In genomic region chr1:18106720-18107355, GRCm38 (mm10) we compare ENCODE assay signal across 11 mouse cellular contexts. TPM values are rescaled to one million over a fixed set of nuclear protein-coding genes. Genes with fewer than 3 reads are reported as not detected.
DNase-seq lines count a peak whose midpoint lies in the region; ATAC-seq and TF ChIP-seq lines count a peak whose summit lies in the region.
"Had no signal": no experiment of that assay in that cellular context is flagged by ENCODE, and none has a peak within 500 bp of the region (broad histone marks: within the 10 kb centered on the region; RNA-seq: fewer than 3 reads in every experiment).

No protein-coding gene starts in this region.

- WGBS in hindbrain, embryonic 11.5 days, result 41% methylated on average over 5 of the region's 5 CpGs
- 42% methylated on average over 5 of the region's 5 CpGs for WGBS in hindbrain, embryonic 10.5 days
- 35% methylated on average over 5 of the region's 5 CpGs for WGBS in heart, embryonic 10.5 days

- no peaks in the 10 kb centered on the region for H3K9me3 ChIP-seq in hindbrain, embryonic 11.5 days (ENCODE audit: control insufficient read depth, low read length)
- no peaks in the 10 kb centered on the region for H3K9me3 ChIP-seq in hindbrain, embryonic 10.5 days
- no peaks in the 10 kb centered on the region for H3K9me3 ChIP-seq in CH12.LX (replicated peaks; ENCODE audit: low read length)
- H3K9me3 ChIP-seq in heart, embryonic 10.5 days, result no peaks in the 10 kb centered on the region
- H3K9me3 ChIP-seq: stomach, embryonic 15.5 days had no signal

- no peak for TF ChIP-seq EP300 in CH12.LX (IDR thresholded peaks at IDR 0.05; ENCODE audit: low read length)

- no peaks in the 10 kb centered on the region for H3K4me1 ChIP-seq in hindbrain, embryonic 11.5 days (replicated peaks; ENCODE audit: control insufficient read depth, insufficient read depth, low read length)
- no peaks in the 10 kb centered on the region for H3K4me1 ChIP-seq in hindbrain, embryonic 10.5 days (replicated peaks)
- no peaks in the 10 kb centered on the region for H3K4me1 ChIP-seq in CH12.LX (ENCODE audit: control insufficient read depth in 1 of 2, insufficient read depth in 2 of 2)
- no peaks in the 10 kb centered on the region for H3K4me1 ChIP-seq in heart, embryonic 10.5 days
- H3K4me1 ChIP-seq: stomach, embryonic 15.5 days had no signal

- in situ Hi-C loops in CH12.LX (cut with MboI; ENCODE audit: low pct_ligation_motif_present, low pct_unique_long_range_greater_than_20kb, low sequenced_read_pairs), result loop anchor here (25.0 kb wide), 1 partner anchor 120 kb away; no protein-coding TSS in a partner anchor

- dilution Hi-C loops in CH12.LX (cut with MboI; ENCODE audit: extremely low pct_ligation_motif_present, extremely low pct_unique_long_range_greater_than_20kb, low sequenced_read_pairs), result no loop called here

- no peak overlapping the region for H3K4me2 ChIP-seq in hindbrain, embryonic 11.5 days (replicated peaks; ENCODE audit: low read depth, low read length)
- H3K4me2 ChIP-seq in CH12.LX (ENCODE audit: insufficient read depth, low read depth, poor library complexity, severe bottlenecking), result no peak overlapping the region
- H3K4me2 ChIP-seq: stomach, embryonic 15.5 days had no signal

- peak; percentile 51 for DNase-seq in hindbrain, embryonic 11.5 days (ENCODE audit: low spot score)
- DNase-seq in hindbrain, embryonic 10.5 days (ENCODE audit: low spot score), result no peak
- DNase-seq in CH12.LX (ENCODE audit: extremely low read depth), result peak; percentile 45
- DNase-seq in embryo, embryonic 10.5 days (ENCODE audit: low spot score), result peak; percentile 81
- DNase-seq in adrenal gland, adult 8-10 months, result no peak
- no peak for DNase-seq in testis, postnatal 10 days (ENCODE audit: low spot score)
- no peak for DNase-seq in heart, embryonic 10.5 days (ENCODE audit: low spot score)

- H3K27ac ChIP-seq in hindbrain, embryonic 11.5 days (ENCODE audit: low read depth, low read length), result no peak overlapping the region
- no peak overlapping the region for H3K27ac ChIP-seq in hindbrain, embryonic 10.5 days
- no peak overlapping the region for H3K27ac ChIP-seq in CH12.LX (ENCODE audit: insufficient read depth, low read depth)
- no peak overlapping the region for H3K27ac ChIP-seq in heart, embryonic 10.5 days
- H3K27ac ChIP-seq: macrophage; stomach, embryonic 15.5 days had no signal

- H3K36me3 ChIP-seq in hindbrain, embryonic 11.5 days (ENCODE audit: control insufficient read depth, insufficient read depth, low read length), result no peaks in the 10 kb centered on the region
- H3K36me3 ChIP-seq in hindbrain, embryonic 10.5 days, result no peaks in the 10 kb centered on the region
- no peaks in the 10 kb centered on the region for H3K36me3 ChIP-seq in CH12.LX (replicated peaks in 1 of 2; ENCODE audit: control insufficient read depth in 1 of 2, insufficient read depth in 1 of 2, low read length in 1 of 2)
- H3K36me3 ChIP-seq in heart, embryonic 10.5 days, result no peaks in the 10 kb centered on the region
- H3K36me3 ChIP-seq: stomach, embryonic 15.5 days had no signal

- TF ChIP-seq CTCF in CH12.LX (conservative IDR thresholded peaks at IDR 0.05 in 1 of 2, IDR thresholded peaks at IDR 0.05 in 1 of 2; ENCODE audit: low read depth in 2 of 2, low read length in 2 of 2), result peak; percentile 19 to 58; a peak in 2 of 4 replicates

- H3K4me3 ChIP-seq in hindbrain, embryonic 11.5 days (ENCODE audit: low read depth, low read length), result no peak overlapping the region
- no peak overlapping the region for H3K4me3 ChIP-seq in hindbrain, embryonic 10.5 days
- no peak overlapping the region for H3K4me3 ChIP-seq in CH12.LX (replicated peaks in 1 of 3; ENCODE audit: low read depth in 2 of 3, low read length in 2 of 3, poor library complexity in 1 of 3)
- H3K4me3 ChIP-seq in heart, embryonic 10.5 days, result no peak overlapping the region
- H3K4me3 ChIP-seq: stomach, embryonic 15.5 days had no signal

- TF ChIP-seq POLR2A in CH12.LX (IDR thresholded peaks at IDR 0.05; ENCODE audit: low read depth, low read length), result no peak

- TF ChIP-seq RAD21 in CH12.LX (IDR thresholded peaks at IDR 0.05; ENCODE audit: low read depth, low read length), result peak; percentile 55

- H3K79me2 ChIP-seq in CH12.LX (replicated peaks; ENCODE audit: control insufficient read depth, extremely low read depth, insufficient read depth, poor library complexity, severe bottlenecking), result no peaks in the 10 kb centered on the region

- 0 out of 2 replicates have a peak, but pooled peaks cover 2% of the 10 kb centered on the region for H3K27me3 ChIP-seq in hindbrain, embryonic 11.5 days (ENCODE audit: control insufficient read depth, insufficient read depth, low read length)
- peaks cover 14% of the 10 kb centered on the region for H3K27me3 ChIP-seq in hindbrain, embryonic 10.5 days (ENCODE audit: insufficient read depth, poor library complexity, severe bottlenecking)
- H3K27me3 ChIP-seq in CH12.LX (replicated peaks), result no peaks in the 10 kb centered on the region
- no peaks in the 10 kb centered on the region for H3K27me3 ChIP-seq in heart, embryonic 10.5 days (ENCODE audit: insufficient read depth, poor library complexity, severe bottlenecking)
- H3K27me3 ChIP-seq: stomach, embryonic 15.5 days had no signal

- H3K9ac ChIP-seq in hindbrain, embryonic 11.5 days (ENCODE audit: low read depth, low read length), result no peak overlapping the region
- H3K9ac ChIP-seq in CH12.LX (ENCODE audit: insufficient read depth, low read depth), result no peak overlapping the region
- H3K9ac ChIP-seq: stomach, embryonic 15.5 days had no signal

- peak; percentile 36 for ATAC-seq in hindbrain, embryonic 11.5 days (ENCODE audit: low FRiP score)
- peak; percentile 79 for ATAC-seq in megakaryocyte progenitor cell, adult 5-6 weeks (replicated peaks; ENCODE audit: poor library complexity)

TF ChIP-seq in CH12.LX, 34 proteins besides CTCF, POLR2A, EP300 and RAD21:
- TF ChIP-seq SMC3 (IDR thresholded peaks at IDR 0.05; ENCODE audit: low read depth, low read length), result peak; percentile 23; the same call in 1 of the 2 replicates
- TF ChIP-seq SIN3A (IDR thresholded peaks at IDR 0.05; ENCODE audit: low read length), result no peak
- no peak for TF ChIP-seq GABPA (IDR thresholded peaks at IDR 0.05; ENCODE audit: insufficient replicate concordance, low read depth, low read length)

RNA-seq across cellular contexts. Expression of gene Crisp4, which starts 38.9 kb away (rescaled TPM):
- not detected in 2 replicates for polyA plus RNA-seq in hindbrain, embryonic 11.5 days (2014; fragmentation: Nextera tagmentation; extraction: Ambion mirVana)
- polyA plus RNA-seq in hindbrain, embryonic 10.5 days (2016; fragmentation: Nextera tagmentation; extraction: Ambion mirVana), result not detected in 2 replicates
- total RNA-seq in CH12.LX (2012; rRNA removed) (not detected in 2 replicates), CH12.LX (2014; rRNA removed) (not detected in 2 replicates)
- not detected in 2 replicates for polyA plus RNA-seq in CH12.LX (2012; ENCODE audit: insufficient read length, low read depth)
- not detected in 2 replicates for total RNA-seq in megakaryocyte progenitor cell, adult 5-6 weeks (2015)
- not detected in 2 replicates for total RNA-seq in megakaryocyte progenitor cell, adult 5-6 weeks (2017)
- total RNA-seq in adrenal gland, adult 8-10 months (2022), result not detected
- not detected in 2 replicates for polyA plus RNA-seq in heart, embryonic 10.5 days (2016; fragmentation: Nextera tagmentation; extraction: Ambion mirVana)
- polyA plus RNA-seq: intestine, embryonic 14.5 days; macrophage; stomach, embryonic 15.5 days had no signal

Comparison
In these comparisons a context has a peak if more than half of its experiments do, and no peak if none do; other contexts are left out.
1. DNase-seq: peak in hindbrain, embryonic 11.5 days (single experiment), CH12.LX (single experiment) and embryo, embryonic 10.5 days (single experiment); none in hindbrain, embryonic 10.5 days (single experiment), adrenal gland, adult 8-10 months (single experiment), testis, postnatal 10 days (single experiment) and heart, embryonic 10.5 days (single experiment).